Mouse (Mus musculus) R1 (cell line): ENCODE data around the gene Gm1979.
A peak's percentile ranks its signal among the peaks of the same experiment; 100 is the strongest.
"Not testable (repeated sequence)": the region's sequence is repeated elsewhere in the genome, so short reads cannot be mapped to it uniquely, and the experiment has no call there.

Experiments
- DNase-seq: peaks from one replicate; pipeline ENCODE4 v3.0.0-alpha.2; 2018; ENCODE audit warnings: low read depth, low spot score

Gene Gm1979

DNA sequence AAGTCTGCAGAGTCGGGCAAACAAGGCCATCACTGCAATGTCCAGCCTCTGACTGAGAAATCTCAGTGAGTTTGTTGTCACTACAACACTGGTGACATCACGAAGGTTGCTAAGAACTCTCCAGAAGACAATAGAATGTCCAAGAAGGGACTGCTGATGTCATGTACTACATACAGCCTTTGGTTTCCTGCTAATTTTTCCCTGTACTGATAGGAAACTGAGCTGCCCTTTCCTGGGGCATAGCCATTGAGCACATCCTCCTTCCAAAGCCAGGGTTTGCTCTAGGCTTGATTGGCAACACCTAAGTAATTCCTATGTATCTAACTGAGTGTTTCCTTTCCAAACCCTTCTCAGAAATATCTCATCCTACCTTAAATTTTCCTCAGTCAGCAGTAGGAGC, at the start of gene Gm1979:
TSS of gene Gm1979 (minus strand) at position 101 of the 400 bp plus-strand sequence.
- not testable (repeated sequence) for DNase-seq

DNA sequence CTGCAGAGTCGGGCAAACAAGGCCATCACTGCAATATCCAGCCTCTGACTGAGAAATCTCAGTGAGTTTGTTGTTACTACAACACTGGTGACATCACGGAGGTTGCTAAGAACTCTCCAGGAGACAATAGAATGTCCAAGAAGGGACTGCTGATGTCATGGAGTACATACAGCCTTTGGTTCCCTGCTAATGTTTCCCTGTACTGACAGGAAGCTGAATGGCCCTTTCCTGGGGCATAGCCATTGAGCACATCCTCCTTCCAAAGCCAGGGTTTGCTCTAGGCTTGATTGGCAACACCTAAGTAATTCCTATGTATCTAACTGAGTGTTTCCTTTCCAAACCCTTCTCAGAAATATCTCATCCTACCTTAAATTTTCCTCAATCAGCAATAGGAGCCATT, 34.9 kb upstream of the Gm1979 start, which contains the start of gene Speer4a:
TSS of gene Speer4a (minus strand) at position 101 of the 400 bp plus-strand sequence.
- DNase-seq: not testable (repeated sequence)

GRCm38 (mm10) chr5:26022816-26023215, 18.2 kb upstream of the Gm1979 start, which contains the start of gene Gm5862:
TSS of gene Gm5862 (minus strand) at chr5:26022916.
- not testable (repeated sequence) for DNase-seq

DNA sequence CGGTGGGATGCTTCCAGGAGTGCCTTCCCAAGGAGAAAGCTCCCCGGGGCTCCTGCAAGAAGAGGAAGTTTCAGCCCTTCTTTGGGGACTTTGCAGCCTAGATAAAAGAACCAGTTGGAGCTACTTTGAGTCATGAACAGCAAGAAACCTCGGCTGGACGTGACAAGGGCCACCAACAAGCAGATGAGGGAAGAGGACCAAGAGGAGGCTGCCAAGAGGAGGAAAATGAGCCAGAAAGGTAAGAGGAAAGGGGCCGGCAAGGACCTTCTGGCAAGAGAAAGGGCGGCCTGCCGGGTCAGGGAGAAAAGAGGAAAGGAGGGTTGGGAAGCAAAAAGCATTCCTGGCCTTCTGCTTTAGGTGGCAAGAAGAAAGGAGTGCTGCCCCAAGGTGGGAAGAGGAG, 3.1 kb upstream of the Gm1979 start:
- DNase-seq: not testable (repeated sequence)

DNA sequence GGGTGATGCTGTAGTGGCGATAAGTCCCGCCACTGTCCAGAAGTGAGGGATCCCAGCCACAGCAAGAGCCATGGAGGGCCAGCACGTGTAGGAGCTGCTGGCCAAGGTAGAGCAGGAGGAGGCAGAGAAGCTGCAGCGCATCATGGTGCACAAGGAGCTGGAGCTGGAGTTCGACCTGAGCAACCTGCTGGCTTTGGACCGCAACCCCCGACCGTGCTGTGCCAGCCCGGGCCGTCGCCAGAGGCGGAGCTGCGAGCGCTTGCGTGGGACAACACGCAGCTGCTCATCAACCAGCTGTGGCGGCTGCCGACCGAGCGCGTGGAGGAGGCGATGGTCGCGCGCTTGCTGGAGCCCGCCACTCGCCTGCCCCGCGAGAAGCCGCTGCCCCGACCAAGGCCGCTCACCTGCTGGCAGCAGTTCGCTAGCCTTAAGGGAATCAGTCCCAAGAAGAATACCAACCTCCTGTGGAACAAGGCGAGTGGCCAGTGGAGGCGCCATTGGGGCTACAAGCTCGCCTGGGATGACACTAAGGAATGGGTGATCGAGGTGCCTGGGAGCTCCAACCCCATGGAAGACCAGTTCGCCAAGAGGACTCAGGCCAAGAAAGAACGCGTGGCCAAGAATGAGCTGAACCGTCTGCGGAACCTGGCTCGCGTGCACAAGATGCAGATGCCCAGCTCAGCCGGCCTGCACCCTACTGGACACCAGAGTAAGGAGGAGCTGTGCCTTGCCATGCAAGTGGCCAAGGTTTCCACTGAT, 2.5 kb upstream of the Gm1979 start:
- DNase-seq: peak; percentile 84

- not testable (repeated sequence) for DNase-seq
These were observed 16.0 kb downstream of the Gm1979 start, which contains the start of gene Gm21698 for GRCm38 (mm10) chr5:25988550-25988949. TSS of gene Gm21698 (minus strand) at chr5:25988650.

- DNase-seq: not testable (repeated sequence)
These were observed 32.0 kb downstream of the Gm1979 start, which contains the start of gene Gm21680 for GRCm38 (mm10) chr5:25972563-25972962. TSS of gene Gm21680 (minus strand) at chr5:25972663.

DNA sequence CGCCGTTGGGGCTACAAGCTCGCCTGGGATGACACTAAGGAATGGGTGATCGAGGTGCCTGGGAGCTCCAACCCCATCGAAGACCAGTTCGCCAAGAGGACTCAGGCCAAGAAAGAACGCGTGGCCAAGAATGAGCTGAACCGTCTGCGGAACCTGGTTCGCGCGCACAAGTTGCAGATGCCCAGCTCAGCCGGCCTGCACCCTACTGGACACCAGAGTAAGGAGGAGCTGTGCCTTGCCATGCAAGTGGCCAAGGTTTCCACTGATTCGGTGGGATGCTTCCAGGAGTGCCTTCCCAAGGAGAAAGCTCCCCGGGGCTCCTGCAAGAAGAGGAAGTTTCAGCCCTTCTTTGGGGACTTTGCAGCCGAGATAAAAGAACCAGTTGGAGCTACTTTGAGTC, 47.5 kb downstream of the Gm1979 start:
- DNase-seq: not testable (repeated sequence)

GRCm38 (mm10) chr5:25956611-25957010, 48.0 kb downstream of the Gm1979 start:
- DNase-seq: peak; percentile 41

DNA sequence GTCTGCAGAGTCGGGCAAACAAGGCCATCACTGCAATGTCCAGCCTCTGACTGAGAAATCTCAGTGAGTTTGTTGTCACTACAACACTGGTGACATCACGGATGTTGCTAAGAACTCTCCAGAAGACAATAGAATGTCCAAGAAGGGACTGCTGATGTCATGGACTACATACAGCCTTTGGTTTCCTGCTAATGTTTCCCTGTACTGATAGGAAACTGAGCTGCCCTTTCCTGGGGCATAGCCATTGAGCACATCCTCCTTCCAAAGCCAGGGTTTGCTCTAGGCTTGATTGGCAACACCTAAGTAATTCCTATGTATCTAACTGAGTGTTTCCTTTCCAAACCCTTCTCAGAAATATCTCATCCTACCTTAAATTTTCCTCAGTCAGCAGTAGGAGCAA, 50.3 kb downstream of the Gm1979 start, which contains the start of gene Gm21671:
TSS of gene Gm21671 (minus strand) at position 101 of the 400 bp plus-strand sequence.
- DNase-seq: not testable (repeated sequence)
